Mouse (Mus musculus): ENCODE results near the gene Ece2. TPM values are rescaled to one million over a fixed set of nuclear protein-coding genes. Genes with fewer than 3 reads are reported as not detected.

Gene Ece2
- 14.7 and 24.6 TPM in 2 replicates for total RNA-seq (2014; rRNA removed)
- 16.0 and 16.6 TPM in 2 replicates for polyA plus RNA-seq (2015; fragmentation: Nextera tagmentation; extraction: Ambion mirVana)

- Histone ChIP-seq H3K36me3 (ENCODE audit: insufficient read depth, low read length) (no peaks in the 10 kb centered on the region; the same call in 1 of the 2 replicates), H3K4me1 (ENCODE audit: insufficient read depth, low read length) (peaks cover 6% of the 10 kb centered on the region; the same call in 1 of the 2 replicates), H3K9me3 (ENCODE audit: low read length) (no peaks in the 10 kb centered on the region), H3K9ac (replicated peaks; ENCODE audit: low read length) (peak within 1 kb of the TSS; percentile 74), H3K4me3 (ENCODE audit: low read length) (peak within 1 kb of the TSS; percentile 61), H3K4me2 (ENCODE audit: low read depth, low read length) (peak within 1 kb of the TSS; percentile 79), H3K27me3 (ENCODE audit: insufficient read depth, low read length) (no peaks in the 10 kb centered on the region), H3K27ac (peak within 1 kb of the TSS; percentile 85)
- WGBS, result 4% methylated on average over 54 of the region's 54 CpGs
- DNase-seq (ENCODE audit: low spot score), result peak; percentile 68
- ATAC-seq, result peak; percentile 66
- TF ChIP-seq CTCF (IDR thresholded peaks at IDR 0.05; ENCODE audit: low read depth), result no peak
Observed at GRCm38 (mm10) chr16:20629731-20630634, at the start of gene Ece2. Gene Ece2 (plus strand): TSS chr16:20629828.

GRCm38 (mm10) chr16:20589366-20589938 is 40.2 kb upstream of the Ece2 start, which contains the start of gene Vwa5b2:
Gene Vwa5b2 (plus strand): TSS chr16:20589471.
- DNase-seq (ENCODE audit: low spot score), result peak; percentile 65
- Histone ChIP-seq H3K36me3 (ENCODE audit: insufficient read depth, low read length) (no peaks in the 10 kb centered on the region), H3K9me3 (ENCODE audit: low read length) (no peaks in the 10 kb centered on the region), H3K4me1 (ENCODE audit: insufficient read depth, low read length) (no peaks in the 10 kb centered on the region), H3K4me3 (ENCODE audit: low read length) (peak within 1 kb of the TSS; percentile 43), H3K4me2 (ENCODE audit: low read depth, low read length) (peak within 1 kb of the TSS; percentile 80), H3K27ac (peak within 1 kb of the TSS; percentile 78), H3K9ac (replicated peaks; ENCODE audit: low read length) (peak within 1 kb of the TSS; percentile 47), H3K27me3 (ENCODE audit: insufficient read depth, low read length) (peaks cover 17% of the 10 kb centered on the region)
- peak; percentile 85 for ATAC-seq
- TF ChIP-seq CTCF (IDR thresholded peaks at IDR 0.05; ENCODE audit: low read depth), result no peak; the same call in 1 of the 2 replicates
- 0% methylated on average over 24 of the region's 24 CpGs for WGBS

DNA sequence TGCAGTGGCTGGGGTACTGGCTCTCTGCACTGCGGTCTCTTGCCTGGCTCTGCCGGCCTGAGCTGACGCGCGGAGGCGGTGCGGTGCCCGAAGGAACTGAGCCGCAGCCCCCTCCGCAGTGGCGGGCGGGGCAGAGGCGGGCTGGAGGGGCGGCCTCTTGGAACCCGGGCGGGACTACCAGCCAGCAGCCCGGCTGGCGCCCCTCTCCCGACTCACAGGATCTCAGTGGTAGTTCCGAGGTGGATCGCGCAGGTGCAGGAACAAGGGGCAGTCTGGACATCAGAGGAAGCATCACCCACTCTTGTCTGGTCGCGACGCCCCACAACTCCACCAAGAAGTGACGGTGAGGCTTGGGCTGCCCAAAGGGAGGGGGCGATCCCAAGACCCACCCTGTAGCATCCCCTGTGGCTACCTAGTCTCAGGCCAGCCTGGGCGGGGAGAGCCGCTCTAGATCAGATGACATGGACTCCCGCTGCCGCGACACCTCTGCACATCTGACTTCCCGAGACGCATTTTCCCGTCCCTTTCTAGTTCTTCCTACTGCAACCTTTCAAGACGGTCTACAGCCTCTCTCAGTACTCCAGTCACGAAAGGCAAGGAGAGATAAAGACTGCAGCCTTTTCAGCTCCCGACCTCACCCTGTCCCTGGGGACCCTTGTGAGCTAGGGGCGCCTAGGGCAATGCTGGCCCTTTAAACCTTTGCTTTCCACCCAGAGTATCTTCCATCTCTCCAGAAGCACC is 39.5 kb upstream of the Ece2 start:
- peak; percentile 90 for ATAC-seq
- H3K9ac ChIP-seq (replicated peaks; ENCODE audit: low read length), result peak overlapping the region; percentile 47
- peak overlapping the region; percentile 78 for H3K27ac ChIP-seq
- H3K4me2 ChIP-seq (ENCODE audit: low read depth, low read length), result peak overlapping the region; percentile 80
- WGBS, result 0% methylated on average over 33 of the region's 39 CpGs
- H3K9me3 ChIP-seq (ENCODE audit: low read length), result no peaks in the 10 kb centered on the region
- no peaks in the 10 kb centered on the region for H3K4me1 ChIP-seq (ENCODE audit: insufficient read depth, low read length)
- peak overlapping the region; percentile 43 for H3K4me3 ChIP-seq (ENCODE audit: low read length)
- H3K27me3 ChIP-seq (ENCODE audit: insufficient read depth, low read length), result peaks cover 17% of the 10 kb centered on the region
- TF ChIP-seq CTCF (IDR thresholded peaks at IDR 0.05; ENCODE audit: low read depth), result no peak; the same call in 1 of the 2 replicates
- H3K36me3 ChIP-seq (ENCODE audit: insufficient read depth, low read length), result no peaks in the 10 kb centered on the region
- DNase-seq (ENCODE audit: low spot score), result peak; percentile 84

- peak overlapping the region; percentile 80 for H3K4me2 ChIP-seq (ENCODE audit: low read depth, low read length)
- H3K9me3 ChIP-seq (ENCODE audit: low read length), result no peaks in the 10 kb centered on the region
- peak overlapping the region; percentile 47 for H3K9ac ChIP-seq (replicated peaks; ENCODE audit: low read length)
- H3K36me3 ChIP-seq (ENCODE audit: insufficient read depth, low read length), result no peaks in the 10 kb centered on the region
- TF ChIP-seq CTCF (IDR thresholded peaks at IDR 0.05; ENCODE audit: low read depth), result no peak
- no peaks in the 10 kb centered on the region for H3K4me1 ChIP-seq (ENCODE audit: insufficient read depth, low read length)
- 0 out of 2 replicates have a peak, but pooled peaks have one; percentile 14 for ATAC-seq
- H3K4me3 ChIP-seq (ENCODE audit: low read length), result peak overlapping the region; percentile 43
- H3K27me3 ChIP-seq (ENCODE audit: insufficient read depth, low read length), result peaks cover 17% of the 10 kb centered on the region
- 5% methylated on average over 17 of the region's 17 CpGs for WGBS
- H3K27ac ChIP-seq, result peak overlapping the region; percentile 78
- DNase-seq (ENCODE audit: low spot score), result no peak
Observed at GRCm38 (mm10) chr16:20590680-20591038, 39.0 kb upstream of the Ece2 start.

DNA sequence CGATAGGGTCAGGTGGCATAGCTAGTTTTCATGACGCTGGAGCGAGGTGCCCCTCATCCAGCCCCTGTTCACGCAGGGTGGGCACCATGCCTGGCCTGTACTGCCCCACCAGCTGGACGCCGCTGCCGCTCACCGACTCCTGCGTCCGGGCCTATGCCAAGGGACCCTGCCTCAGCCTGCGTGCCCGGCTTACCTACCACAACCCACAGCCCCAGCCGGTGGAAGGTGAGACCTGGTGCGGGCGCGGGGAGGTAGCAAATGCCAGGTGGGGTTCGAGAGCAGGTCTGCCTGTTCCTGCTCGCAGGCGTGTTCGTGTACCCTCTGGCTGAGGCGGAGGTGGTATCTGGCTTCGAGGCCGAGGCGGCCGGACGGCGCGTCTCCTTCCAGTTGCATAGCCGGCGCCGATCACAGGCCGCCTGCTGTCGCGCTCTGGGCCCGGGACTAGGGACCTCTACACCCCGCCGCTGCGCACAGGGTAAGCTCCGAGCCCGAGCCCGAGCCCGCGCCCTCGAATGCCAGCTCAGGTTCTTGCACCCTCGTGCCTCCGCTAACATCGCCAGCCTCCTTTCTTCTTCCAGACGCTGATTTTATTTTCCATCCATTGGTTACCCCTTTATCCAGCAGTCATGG is 38.4 kb upstream of the Ece2 start:
- H3K27ac ChIP-seq, result no peak overlapping the region
- ATAC-seq, result no peak
- peak overlapping the region; percentile 80 for H3K4me2 ChIP-seq (ENCODE audit: low read depth, low read length)
- no peaks in the 10 kb centered on the region for H3K4me1 ChIP-seq (ENCODE audit: insufficient read depth, low read length)
- DNase-seq (ENCODE audit: low spot score), result peak; percentile 5
- peak overlapping the region; percentile 45 for H3K9ac ChIP-seq (replicated peaks; ENCODE audit: low read length)
- peaks cover 17% of the 10 kb centered on the region for H3K27me3 ChIP-seq (ENCODE audit: insufficient read depth, low read length)
- no peaks in the 10 kb centered on the region for H3K36me3 ChIP-seq (ENCODE audit: insufficient read depth, low read length)
- peak overlapping the region; percentile 43 for H3K4me3 ChIP-seq (ENCODE audit: low read length)
- 8% methylated on average over 48 of the region's 48 CpGs for WGBS
- TF ChIP-seq CTCF (IDR thresholded peaks at IDR 0.05; ENCODE audit: low read depth), result no peak
- H3K9me3 ChIP-seq (ENCODE audit: low read length), result no peaks in the 10 kb centered on the region
